Mouse (Mus musculus): Measurements from ENCODE around the gene Tlr5.

- TF ChIP-seq CTCF (IDR thresholded peaks at IDR 0.05; ENCODE audit: extremely low read depth, insufficient read depth, low read length) (no peak), POLR2A (IDR thresholded peaks at IDR 0.05; ENCODE audit: extremely low read depth, insufficient read depth, low read length) (no peak)
These were observed 38.4 kb upstream of the Tlr5 start for GRCm38 (mm10) chr1:182916166-182916565.
